Mouse (Mus musculus) heart, embryonic 12.5 days (tissue): ENCODE measurements around the gene Prss58. TPM values are rescaled to one million over a fixed set of nuclear protein-coding genes. Genes with fewer than 3 reads are reported as not detected.

Experiments used
- ATAC-seq: fragments of 200-750 bp; cut with Nextera tagmentation; 2 replicates; pipeline ENCODE4 v1.8.0; 2017; ENCODE audit warnings: moderate TSS enrichment, moderate library complexity; ENCODE audit not compliant: insufficient number of reproducible peaks, low FRiP score
- H3K27ac ChIP-seq: fragments of 300-500 bp; sonication (generic); 2 replicates; pipeline ENCODE4 v1.5.1; 2016; ENCODE audit warnings: mild to moderate bottlenecking, moderate library complexity; ENCODE audit not compliant: poor library complexity, severe bottlenecking
- H3K27me3 ChIP-seq: fragments of 300-500 bp; sonication (generic); replicated peaks from 2 replicates; pipeline ENCODE4 v1.6.1; 2016; ENCODE audit warnings: mild to moderate bottlenecking, moderate library complexity
- H3K36me3 ChIP-seq: fragments of 300-500 bp; sonication (generic); 2 replicates; pipeline ENCODE4 v1.6.1; 2016; ENCODE audit warnings: mild to moderate bottlenecking, moderate library complexity
- H3K4me1 ChIP-seq: fragments of 300-500 bp; sonication (generic); replicated peaks from 2 replicates; pipeline ENCODE4 v1.6.1; 2016; ENCODE audit warnings: mild to moderate bottlenecking
- H3K4me2 ChIP-seq: fragments of 300-500 bp; sonication (generic); 2 replicates; pipeline ENCODE4 v1.6.1; 2016; ENCODE audit warnings: mild to moderate bottlenecking, moderate library complexity
- H3K4me3 ChIP-seq: fragments of 300-500 bp; sonication (generic); 2 replicates; pipeline ENCODE4 v1.5.1; 2016; ENCODE audit warnings: mild to moderate bottlenecking
- H3K9ac ChIP-seq: fragments of 300-500 bp; sonication (generic); 2 replicates; pipeline ENCODE4 v1.6.1; 2016; ENCODE audit warnings: mild to moderate bottlenecking, moderate library complexity
- H3K9me3 ChIP-seq: fragments of 300-500 bp; sonication (generic); replicated peaks from 2 replicates; pipeline ENCODE4 v1.6.1; 2016; ENCODE audit warnings: mild to moderate bottlenecking, moderate library complexity
- WGBS: fragments of 180-500 bp; shearing (Covaris S2); methylation state at CpG from one replicate; pipeline ENCODE4 v1.1.7; 2016; 5-methylcytosine and 5-hydroxymethylcytosine counted together
- polyA plus RNA-seq: library from polyadenylated mRNA; unstranded; fragments of >200 nt; fragmentation: Nextera tagmentation; extraction: Ambion mirVana; gene quantifications from 2 replicates; pipeline ENCODE4 v1.2.1, GENCODE M21; 2016

The Prss58 gene
- polyA plus RNA-seq: not detected in 2 replicates

DNA sequence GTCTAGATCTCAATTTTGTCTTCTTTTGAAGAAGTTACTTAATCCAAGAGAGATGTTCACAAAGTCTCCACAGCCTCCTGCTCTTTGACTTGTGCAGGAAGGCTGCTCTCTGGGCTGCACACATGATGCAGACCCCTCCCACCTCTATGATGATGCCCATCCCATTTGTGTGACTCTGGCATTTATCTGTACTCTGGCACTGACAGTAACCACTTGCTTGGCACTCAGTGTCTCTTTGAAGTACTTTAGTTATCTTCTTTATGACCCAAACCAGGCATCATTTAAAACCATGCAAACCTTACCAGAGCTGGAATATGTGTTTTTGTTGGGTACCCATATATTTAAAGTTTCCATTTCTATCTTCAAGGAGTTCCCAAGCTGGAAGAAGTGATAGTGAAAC is at the start of gene Prss58:
TSS of gene Prss58 (minus strand) at position 101 of the 400 bp plus-strand sequence.
- no peaks in the 10 kb centered on the region for H3K4me1 ChIP-seq
- ATAC-seq: no peak
- no peaks in the 10 kb centered on the region for H3K36me3 ChIP-seq
- H3K4me2 ChIP-seq: no peak within 1 kb of the TSS
- H3K4me3 ChIP-seq: no peak within 1 kb of the TSS
- no peak within 1 kb of the TSS for H3K27ac ChIP-seq
- no peaks in the 10 kb centered on the region for H3K27me3 ChIP-seq
- H3K9ac ChIP-seq: no peak within 1 kb of the TSS
- H3K9me3 ChIP-seq: no peaks in the 10 kb centered on the region; the same call in 1 of the 2 replicates

DNA sequence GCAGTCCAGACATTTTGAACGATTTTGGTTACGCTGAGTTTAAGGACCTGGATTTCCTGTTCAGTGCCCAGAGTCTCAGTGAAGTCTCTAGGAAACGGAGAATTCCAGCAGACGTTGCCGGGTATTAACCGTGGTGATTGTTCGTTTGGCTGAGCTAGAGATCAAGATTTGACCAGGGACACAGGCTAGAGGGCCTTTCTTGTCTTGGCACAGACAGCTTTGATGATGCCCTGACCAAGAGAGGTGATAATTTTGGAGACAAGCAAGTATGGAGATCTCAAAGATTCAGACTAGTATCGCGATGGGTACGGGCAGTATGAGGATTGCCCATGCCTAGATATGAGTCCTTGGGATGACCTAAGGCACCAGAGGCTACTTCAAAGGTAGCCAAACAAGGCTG is 40.3 kb upstream of the Prss58 start, which contains the start of gene 1700074P13Rik:
TSS of gene 1700074P13Rik (minus strand) at position 101 of the 400 bp plus-strand sequence.
- no peak for ATAC-seq

DNA sequence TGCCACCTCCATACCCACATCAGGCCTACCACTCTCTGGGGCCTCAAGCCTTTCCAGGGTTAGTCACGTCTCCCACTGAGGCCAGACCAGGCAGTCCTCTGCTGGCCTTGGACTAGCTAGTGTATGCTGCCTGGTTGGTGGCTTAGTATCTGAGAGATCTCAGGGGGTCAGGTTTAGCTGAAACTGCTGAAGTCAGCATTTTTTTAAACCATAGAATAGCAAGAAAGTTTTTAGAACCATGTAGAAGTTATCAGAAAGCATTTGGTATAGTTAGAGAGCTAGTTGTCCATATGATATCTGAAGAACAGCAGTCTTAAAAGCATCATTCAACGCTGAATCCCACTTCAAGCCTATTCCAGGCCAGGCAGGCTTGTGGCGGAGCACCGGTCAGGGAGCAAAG is 19.8 kb upstream of the Prss58 start:
- Histone ChIP-seq H3K27ac (no peak overlapping the region), H3K9me3 (no peaks in the 10 kb centered on the region), H3K27me3 (no peaks in the 10 kb centered on the region), H3K4me1 (no peaks in the 10 kb centered on the region), H3K36me3 (no peaks in the 10 kb centered on the region), H3K4me3 (no peak overlapping the region), H3K4me2 (no peak overlapping the region), H3K9ac (no peak overlapping the region)
- 73% methylated on average over 4 of the region's 4 CpGs for WGBS
- no peak for ATAC-seq

More for the DNA sequence above, 40.3 kb upstream of the Prss58 start, which contains the start of gene 1700074P13Rik:
- Histone ChIP-seq H3K36me3 (no peaks in the 10 kb centered on the region), H3K9ac (no peak within 1 kb of the TSS), H3K4me1 (no peaks in the 10 kb centered on the region), H3K4me2 (no peak within 1 kb of the TSS), H3K9me3 (no peaks in the 10 kb centered on the region), H3K4me3 (no peak within 1 kb of the TSS), H3K27me3 (no peaks in the 10 kb centered on the region), H3K27ac (no peak within 1 kb of the TSS)
- 88% methylated on average over 10 of the region's 10 CpGs for WGBS

- Histone ChIP-seq H3K4me2 (no peak overlapping the region), H3K9me3 (no peaks in the 10 kb centered on the region), H3K27ac (no peak overlapping the region), H3K4me3 (no peak overlapping the region), H3K4me1 (no peaks in the 10 kb centered on the region), H3K36me3 (no peaks in the 10 kb centered on the region), H3K27me3 (no peaks in the 10 kb centered on the region), H3K9ac (no peak overlapping the region)
- no peak for ATAC-seq
- 60% methylated on average over 1 of the region's 1 CpGs for WGBS
These were observed 5.5 kb downstream of the Prss58 start for GRCm38 (mm10) chr6:40894716-40895115.

DNA sequence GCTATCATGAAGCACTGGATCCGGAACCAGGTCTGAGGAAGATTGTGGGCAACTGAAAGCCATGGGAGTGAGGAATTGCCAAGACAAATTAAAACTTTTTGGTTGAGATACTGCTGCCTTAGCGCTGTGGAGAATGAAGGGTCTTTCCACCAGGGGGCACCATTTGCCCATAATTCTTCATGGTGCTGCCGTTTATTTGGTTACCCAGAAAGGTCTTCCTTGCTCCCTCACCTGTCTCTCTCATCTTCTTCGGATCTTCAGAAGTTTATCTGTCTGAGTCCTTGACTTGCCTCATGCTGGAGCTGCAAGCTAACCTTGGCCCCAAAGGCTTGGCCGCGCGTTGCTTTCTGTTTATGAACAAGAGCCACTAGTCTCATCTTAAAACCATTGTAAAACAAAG is 6.6 kb downstream of the Prss58 start:
- 35% methylated on average over 7 of the region's 7 CpGs for WGBS
- no peak overlapping the region for H3K9ac ChIP-seq
- no peak for ATAC-seq

DNA sequence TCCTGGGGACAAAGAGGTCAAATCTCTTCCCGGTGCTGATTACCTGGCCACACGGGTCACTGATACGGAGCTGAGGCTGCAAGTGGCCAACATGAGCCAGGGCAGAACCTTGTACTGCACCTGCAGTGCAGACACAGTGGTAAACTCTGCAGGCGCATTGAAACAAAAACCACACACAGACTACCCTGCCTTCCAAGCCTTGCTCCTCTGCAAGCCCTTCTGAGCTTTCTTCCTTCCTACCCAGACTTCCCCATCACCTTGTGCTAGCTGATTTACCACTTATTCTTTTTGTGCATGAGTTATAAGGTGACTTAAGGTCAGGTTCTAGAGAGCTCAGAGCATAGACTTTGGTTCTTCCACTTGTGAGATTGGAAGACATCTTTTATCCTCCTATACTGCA is 8.4 kb downstream of the Prss58 start:
- no peak overlapping the region for H3K9ac ChIP-seq
- 76% methylated on average over 4 of the region's 4 CpGs for WGBS
- H3K4me3 ChIP-seq: no peak overlapping the region
- H3K27ac ChIP-seq: no peak overlapping the region
- H3K27me3 ChIP-seq: no peaks in the 10 kb centered on the region
- H3K36me3 ChIP-seq: no peaks in the 10 kb centered on the region
- H3K9me3 ChIP-seq: no peaks in the 10 kb centered on the region
- H3K4me2 ChIP-seq: no peak overlapping the region
- no peaks in the 10 kb centered on the region for H3K4me1 ChIP-seq
- ATAC-seq: no peak

More for the DNA sequence above, 6.6 kb downstream of the Prss58 start:
- H3K4me3 ChIP-seq: no peak overlapping the region
- no peak overlapping the region for H3K27ac ChIP-seq
- H3K4me1 ChIP-seq: no peaks in the 10 kb centered on the region
- H3K4me2 ChIP-seq: no peak overlapping the region
- no peaks in the 10 kb centered on the region for H3K27me3 ChIP-seq
- no peaks in the 10 kb centered on the region for H3K9me3 ChIP-seq
- no peaks in the 10 kb centered on the region for H3K36me3 ChIP-seq

DNA sequence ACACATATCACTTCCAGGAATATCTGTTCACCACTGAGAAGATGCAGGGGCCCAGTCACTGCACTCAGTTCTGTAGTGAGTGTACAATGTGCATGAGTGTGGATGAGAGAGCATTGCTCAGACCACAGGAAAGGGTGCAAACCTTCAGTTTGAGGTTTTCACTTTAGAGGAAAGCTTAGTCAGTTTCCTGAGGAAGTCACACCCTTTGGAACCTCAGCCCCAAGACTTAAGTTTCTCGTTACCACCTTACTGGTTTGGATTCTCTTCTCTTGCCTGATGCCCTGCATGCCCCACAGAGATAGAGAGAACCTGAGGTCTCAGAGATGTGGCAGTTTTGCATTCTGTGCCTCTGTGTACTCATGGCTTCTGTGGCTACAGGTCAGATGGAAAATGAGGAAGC is 9.2 kb downstream of the Prss58 start:
- Histone ChIP-seq H3K9me3 (no peaks in the 10 kb centered on the region), H3K27me3 (no peaks in the 10 kb centered on the region), H3K9ac (no peak overlapping the region), H3K4me3 (no peak overlapping the region), H3K4me1 (no peaks in the 10 kb centered on the region), H3K27ac (no peak overlapping the region), H3K36me3 (no peaks in the 10 kb centered on the region), H3K4me2 (no peak overlapping the region)
- ATAC-seq: no peak
- whole genome bisulfite sequencing: 40% methylated on average over 1 of the region's 1 CpGs

DNA sequence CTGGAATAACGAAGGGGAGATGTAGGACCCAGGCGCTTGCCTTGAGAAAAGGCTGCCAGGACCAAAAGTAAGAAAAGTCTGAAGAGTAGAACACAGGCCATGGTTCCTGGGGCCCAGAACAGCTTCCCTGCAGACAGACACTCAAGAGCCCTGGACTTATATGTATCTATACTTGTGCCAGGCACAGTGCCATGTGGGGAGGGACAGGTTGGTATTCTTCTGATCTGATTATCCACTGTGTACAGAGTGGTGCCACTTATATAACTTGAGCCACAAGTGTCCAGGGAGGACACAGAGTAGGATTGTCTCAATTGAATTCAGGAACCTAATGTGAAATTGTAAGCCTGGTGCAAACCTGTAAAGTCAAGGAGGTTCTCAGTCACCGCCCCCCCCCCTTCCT is 12.8 kb downstream of the Prss58 start, which contains the start of gene Moxd2:
TSS of gene Moxd2 (minus strand) at position 101 of the 400 bp plus-strand sequence.
- Histone ChIP-seq H3K27me3 (no peaks in the 10 kb centered on the region), H3K27ac (no peak within 1 kb of the TSS), H3K36me3 (no peaks in the 10 kb centered on the region), H3K4me1 (no peaks in the 10 kb centered on the region), H3K4me2 (no peak within 1 kb of the TSS), H3K9me3 (no peaks in the 10 kb centered on the region), H3K4me3 (no peak within 1 kb of the TSS), H3K9ac (no peak within 1 kb of the TSS)
- WGBS: 88% methylated on average over 3 of the region's 3 CpGs
- ATAC-seq: no peak

DNA sequence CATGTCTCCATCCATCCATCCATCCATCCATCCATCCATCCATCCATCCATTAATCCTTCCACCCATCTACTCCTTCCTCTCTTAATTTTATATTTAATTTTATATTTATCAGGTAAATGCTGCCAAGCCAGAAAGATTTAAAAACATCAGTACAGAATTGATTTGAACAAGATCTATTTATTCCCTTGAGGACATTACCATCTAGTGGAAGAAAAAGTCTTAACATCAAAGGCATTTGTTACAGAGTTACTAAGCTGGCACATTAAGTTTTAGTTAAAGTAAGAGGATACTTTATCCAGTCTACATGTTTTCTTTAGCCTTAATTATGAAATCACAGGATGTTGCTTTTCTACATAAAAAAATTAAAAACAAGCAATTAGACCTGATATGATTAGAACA is 54.9 kb downstream of the Prss58 start:
- Histone ChIP-seq H3K27ac (no peak overlapping the region), H3K36me3 (no peaks in the 10 kb centered on the region), H3K27me3 (no peaks in the 10 kb centered on the region), H3K4me1 (no peaks in the 10 kb centered on the region), H3K4me3 (no peak overlapping the region), H3K4me2 (no peak overlapping the region), H3K9ac (no peak overlapping the region), H3K9me3 (no peaks in the 10 kb centered on the region)
- ATAC-seq: no peak

Other genes starting within 250 kb of the Prss58 start
- not detected in 2 replicates for gene Moxd2, start 12.9 kb downstream of the Prss58 start, polyA plus RNA-seq
- not detected in 2 replicates for gene 1700074P13Rik, start 40.2 kb upstream of the Prss58 start, polyA plus RNA-seq
- not detected in 2 replicates for gene Gm4744, start 51.5 kb upstream of the Prss58 start, polyA plus RNA-seq
- gene 1810009J06Rik, start 64.4 kb upstream of the Prss58 start, polyA plus RNA-seq: 0.47 and 1.2 TPM in 2 replicates
- gene Gm2663, start 99.1 kb upstream of the Prss58 start, polyA plus RNA-seq: 0.33 TPM in 1 of 2 replicates, not detected in the other
- not detected in 2 replicates for gene 2210010C04Rik, start 135.1 kb upstream of the Prss58 start, polyA plus RNA-seq